Mouse (Mus musculus): ENCODE results near the gene Timmdc1. TPM values are rescaled to one million over a fixed set of nuclear protein-coding genes. Genes with fewer than 3 reads are reported as not detected.

Gene Timmdc1
- total and polyA plus RNA-seq, 2 experiments from 2014 or later, result 47.4 to 90.1 TPM

DNA sequence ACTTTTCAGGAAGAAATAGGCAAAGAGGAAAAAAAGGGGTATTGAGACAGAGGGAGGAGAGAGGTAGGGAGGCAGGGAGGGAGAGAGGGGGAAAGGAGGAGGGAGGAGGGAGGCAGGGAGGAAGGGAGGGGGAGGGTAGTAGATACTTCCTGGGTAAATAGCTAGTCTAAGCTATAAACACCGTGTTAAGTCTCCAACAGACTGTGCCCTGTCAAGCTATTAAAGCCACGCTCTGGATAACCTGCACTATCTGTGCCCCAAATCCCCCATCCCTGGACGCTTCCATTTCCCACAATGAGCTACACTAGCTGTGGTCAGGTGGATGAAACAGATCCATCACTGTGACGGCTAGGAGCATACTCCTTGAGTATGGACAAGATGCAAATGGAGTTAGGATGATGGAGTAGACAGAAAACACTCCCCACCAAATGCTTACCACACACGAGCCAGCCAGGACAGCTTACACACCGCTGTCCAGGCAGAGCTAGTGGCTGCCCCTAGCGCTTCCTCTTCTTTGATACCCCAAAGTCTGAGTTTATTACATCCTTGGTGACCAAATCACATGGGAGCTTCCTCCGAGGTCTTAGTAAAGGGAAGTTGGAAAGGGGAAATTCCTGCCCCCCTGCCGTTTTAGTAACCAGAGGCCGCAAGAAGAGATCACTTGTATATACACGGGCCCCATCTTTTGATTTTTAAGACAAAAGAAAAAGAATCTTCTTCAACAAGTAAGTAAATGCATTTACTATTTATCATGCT is 65.5 kb downstream of the Timmdc1 start:
- no peaks in the 10 kb centered on the region for H3K9me3 ChIP-seq (replicated peaks; ENCODE audit: control insufficient read depth, low read length)
- no peaks in the 10 kb centered on the region for H3K27me3 ChIP-seq (ENCODE audit: control insufficient read depth, insufficient read depth, low read length)
- TF ChIP-seq CTCF (IDR thresholded peaks at IDR 0.05; ENCODE audit: low read depth), result no peak
- TF ChIP-seq EP300 (IDR thresholded peaks at IDR 0.05; ENCODE audit: low read depth), result no peak
- H3K4me2 ChIP-seq (ENCODE audit: low read depth, low read length), result no peak overlapping the region
- no peak for DNase-seq (ENCODE audit: low spot score)
- no peak overlapping the region for H3K27ac ChIP-seq (ENCODE audit: low read depth)
- 58% methylated on average over 11 of the region's 11 CpGs for WGBS
- no peak for ATAC-seq (ENCODE audit: insufficient read depth, low read depth)
- H3K4me1 ChIP-seq (ENCODE audit: control insufficient read depth, insufficient read depth), result peaks cover 3% of the 10 kb centered on the region; the same call in 1 of the 2 replicates
- no peaks in the 10 kb centered on the region for H3K36me3 ChIP-seq (replicated peaks; ENCODE audit: control insufficient read depth, insufficient read depth, low read length)
- H3K9ac ChIP-seq (replicated peaks; ENCODE audit: low read depth, low read length), result no peak overlapping the region
- no peak overlapping the region for H3K4me3 ChIP-seq (ENCODE audit: low read depth, low read length)

DNA sequence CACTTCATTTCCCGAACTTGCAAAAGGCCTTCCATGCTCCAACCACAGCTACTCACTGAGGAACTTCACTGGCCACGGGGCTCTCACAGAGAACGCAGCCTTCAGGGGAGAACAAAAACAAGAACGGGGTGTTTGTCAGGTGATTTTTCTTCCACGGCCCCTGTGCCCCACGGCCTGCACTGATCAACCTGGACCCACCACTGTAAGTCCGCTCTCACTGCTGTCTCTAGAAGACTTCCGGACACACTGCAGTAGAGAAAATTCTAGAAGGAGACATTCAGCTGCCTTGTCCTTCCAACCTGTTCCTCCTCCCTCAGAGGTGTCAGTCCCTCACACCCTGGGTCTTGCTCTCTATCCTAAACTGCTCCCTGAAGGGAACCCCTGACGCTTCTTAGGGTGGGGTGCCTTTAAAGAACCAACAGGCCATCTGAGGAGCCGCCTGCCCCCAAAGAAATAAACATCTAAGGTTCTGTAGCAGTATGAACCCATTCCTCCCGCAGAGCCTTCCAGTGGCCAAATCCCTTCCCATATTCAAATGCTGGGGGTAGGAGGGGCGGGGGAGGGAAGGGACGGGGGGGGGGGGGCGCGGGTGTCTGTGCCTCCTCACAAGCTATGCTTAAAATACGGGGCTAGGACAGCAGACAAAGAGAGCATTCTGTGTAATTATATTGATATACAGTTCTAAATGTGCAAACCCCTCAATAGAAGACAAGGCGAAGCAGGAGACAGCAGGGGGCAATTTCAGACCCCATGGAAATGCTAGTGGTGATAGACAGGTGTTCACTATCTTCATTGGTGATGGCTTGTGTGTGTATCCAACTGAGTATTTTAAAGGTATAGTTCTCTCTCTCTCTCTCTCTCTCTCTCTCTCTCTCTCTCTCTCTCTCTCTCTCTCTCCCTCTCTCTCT is 66.7 kb downstream of the Timmdc1 start, which contains the start of gene Cd80:
Gene Cd80, plus strand, starts transcription at position 51 of the 908 bp plus-strand sequence.
- Histone ChIP-seq H3K36me3 (replicated peaks; ENCODE audit: control insufficient read depth, insufficient read depth, low read length) (no peaks in the 10 kb centered on the region), H3K4me1 (ENCODE audit: control insufficient read depth, insufficient read depth) (peaks cover 11% of the 10 kb centered on the region; the same call in 1 of the 2 replicates), H3K4me3 (ENCODE audit: low read depth, low read length) (no peak within 1 kb of the TSS), H3K27ac (ENCODE audit: low read depth) (no peak within 1 kb of the TSS), H3K9ac (replicated peaks; ENCODE audit: low read depth, low read length) (no peak within 1 kb of the TSS), H3K4me2 (ENCODE audit: low read depth, low read length) (no peak within 1 kb of the TSS), H3K27me3 (ENCODE audit: control insufficient read depth, insufficient read depth, low read length) (no peaks in the 10 kb centered on the region), H3K9me3 (replicated peaks; ENCODE audit: control insufficient read depth, low read length) (no peaks in the 10 kb centered on the region)
- DNase-seq (ENCODE audit: low spot score) (no peak), ATAC-seq (ENCODE audit: insufficient read depth, low read depth) (no peak)
- 62% methylated on average over 17 of the region's 17 CpGs for WGBS
- TF ChIP-seq EP300 (IDR thresholded peaks at IDR 0.05; ENCODE audit: low read depth), result no peak
- no peak for TF ChIP-seq CTCF (IDR thresholded peaks at IDR 0.05; ENCODE audit: low read depth)

DNA sequence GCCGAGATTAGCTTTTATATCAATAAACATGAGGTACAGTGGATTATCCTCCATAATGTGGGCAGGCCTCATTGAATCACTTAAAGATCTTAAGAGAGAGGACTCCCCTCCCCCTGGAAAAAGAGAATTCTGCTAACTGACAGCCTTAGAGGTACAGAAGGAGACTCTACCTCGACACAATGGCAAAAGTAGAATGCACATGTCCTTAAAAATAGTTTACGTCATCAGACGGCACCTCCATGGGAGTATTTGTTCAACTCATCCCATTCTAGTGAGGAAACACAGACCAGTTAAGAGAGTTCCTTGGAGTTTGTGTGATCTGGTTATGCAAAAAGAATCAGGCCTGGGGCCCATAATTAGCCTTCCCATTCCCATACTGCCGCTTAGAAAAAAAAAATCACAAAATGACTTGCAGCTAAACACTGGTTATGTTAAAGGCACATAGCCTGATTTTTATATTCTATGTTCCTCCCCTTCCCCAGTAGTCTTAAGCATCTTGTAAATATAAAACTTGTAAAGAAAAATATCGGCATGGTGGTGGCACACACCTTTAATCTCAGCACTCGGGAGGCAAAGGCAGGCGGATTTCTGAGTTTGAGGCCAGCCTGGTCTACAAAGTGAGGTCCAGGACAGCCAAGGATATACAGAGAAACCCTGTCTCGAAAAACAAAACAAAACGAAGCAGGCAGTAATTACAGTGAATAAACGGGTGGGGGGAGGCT is 67.8 kb downstream of the Timmdc1 start:
- peaks cover 11% of the 10 kb centered on the region; the same call in 1 of the 2 replicates for H3K4me1 ChIP-seq (ENCODE audit: control insufficient read depth, insufficient read depth)
- H3K27ac ChIP-seq (ENCODE audit: low read depth), result no peak overlapping the region
- no peak for TF ChIP-seq CTCF (IDR thresholded peaks at IDR 0.05; ENCODE audit: low read depth)
- TF ChIP-seq EP300 (IDR thresholded peaks at IDR 0.05; ENCODE audit: low read depth), result no peak
- no peak overlapping the region for H3K9ac ChIP-seq (replicated peaks; ENCODE audit: low read depth, low read length)
- no peaks in the 10 kb centered on the region for H3K9me3 ChIP-seq (replicated peaks; ENCODE audit: control insufficient read depth, low read length)
- ATAC-seq (ENCODE audit: insufficient read depth, low read depth) (no peak), DNase-seq (ENCODE audit: low spot score) (no peak)
- WGBS, result 72% methylated on average over 11 of the region's 11 CpGs
- no peaks in the 10 kb centered on the region for H3K27me3 ChIP-seq (ENCODE audit: control insufficient read depth, insufficient read depth, low read length)
- peaks cover 8% of the 10 kb centered on the region for H3K36me3 ChIP-seq (replicated peaks; ENCODE audit: control insufficient read depth, insufficient read depth, low read length)
- no peak overlapping the region for H3K4me3 ChIP-seq (ENCODE audit: low read depth, low read length)
- H3K4me2 ChIP-seq (ENCODE audit: low read depth, low read length), result no peak overlapping the region

DNA sequence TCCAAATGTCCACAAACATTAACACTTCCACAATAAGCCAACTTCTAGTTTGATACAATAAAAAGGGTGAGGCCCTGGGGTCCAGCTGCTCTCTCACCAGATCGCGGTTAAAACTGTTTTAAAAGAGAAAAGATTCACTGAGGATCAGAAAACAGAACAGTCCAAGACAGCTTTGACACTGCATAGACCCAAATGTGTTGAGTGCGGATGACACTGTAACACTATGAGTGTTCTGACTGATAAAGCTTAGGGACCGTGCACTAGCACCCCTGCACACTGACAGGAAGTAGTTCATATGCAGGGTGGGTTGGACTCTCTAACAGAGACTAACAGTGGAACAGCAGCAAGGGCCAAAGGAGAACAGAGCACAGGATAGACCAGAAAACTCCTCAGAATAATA is 68.5 kb downstream of the Timmdc1 start:
- H3K4me3 ChIP-seq (ENCODE audit: low read depth, low read length), result no peak overlapping the region
- H3K36me3 ChIP-seq (replicated peaks; ENCODE audit: control insufficient read depth, insufficient read depth, low read length), result peaks cover 13% of the 10 kb centered on the region
- no peaks in the 10 kb centered on the region for H3K9me3 ChIP-seq (replicated peaks; ENCODE audit: control insufficient read depth, low read length)
- H3K27ac ChIP-seq (ENCODE audit: low read depth), result no peak overlapping the region
- H3K4me2 ChIP-seq (ENCODE audit: low read depth, low read length), result no peak overlapping the region
- no peak overlapping the region for H3K9ac ChIP-seq (replicated peaks; ENCODE audit: low read depth, low read length)
- 85% methylated on average over 4 of the region's 4 CpGs for WGBS
- no peaks in the 10 kb centered on the region for H3K27me3 ChIP-seq (ENCODE audit: control insufficient read depth, insufficient read depth, low read length)
- peaks cover 11% of the 10 kb centered on the region; the same call in 1 of the 2 replicates for H3K4me1 ChIP-seq (ENCODE audit: control insufficient read depth, insufficient read depth)
- TF ChIP-seq CTCF (IDR thresholded peaks at IDR 0.05; ENCODE audit: low read depth) (no peak), EP300 (IDR thresholded peaks at IDR 0.05; ENCODE audit: low read depth) (no peak)
- ATAC-seq (ENCODE audit: insufficient read depth, low read depth) (no peak), DNase-seq (ENCODE audit: low spot score) (no peak)

DNA sequence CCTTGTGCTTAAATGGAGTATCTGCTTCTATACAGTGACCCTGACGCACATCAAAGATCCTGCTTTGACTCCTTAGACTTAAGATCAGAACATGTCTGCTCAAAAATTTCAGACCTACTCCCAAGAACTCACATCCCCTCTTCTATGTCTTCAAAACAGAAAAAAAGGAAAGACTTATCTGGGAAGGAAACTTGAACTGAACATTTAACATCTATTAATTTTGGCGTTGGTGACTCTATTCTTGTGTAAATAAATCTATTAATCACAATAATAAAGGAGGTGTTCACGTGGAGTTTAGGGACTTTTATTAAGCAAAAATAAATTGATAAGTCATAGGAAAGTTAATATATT is 69.3 kb downstream of the Timmdc1 start:
- TF ChIP-seq EP300 (IDR thresholded peaks at IDR 0.05; ENCODE audit: low read depth) (no peak), CTCF (IDR thresholded peaks at IDR 0.05; ENCODE audit: low read depth) (no peak)
- peak overlapping the region; percentile 76 for H3K9ac ChIP-seq (replicated peaks; ENCODE audit: low read depth, low read length)
- peak overlapping the region; percentile 74 for H3K4me3 ChIP-seq (ENCODE audit: low read depth, low read length)
- ATAC-seq (ENCODE audit: insufficient read depth, low read depth), result no peak
- 32% methylated on average over 3 of the region's 3 CpGs for WGBS
- no peak for DNase-seq (ENCODE audit: low spot score)
- peak overlapping the region; percentile 92 for H3K27ac ChIP-seq (ENCODE audit: low read depth)
- H3K9me3 ChIP-seq (replicated peaks; ENCODE audit: control insufficient read depth, low read length), result no peaks in the 10 kb centered on the region
- H3K4me1 ChIP-seq (ENCODE audit: control insufficient read depth, insufficient read depth), result peaks cover 11% of the 10 kb centered on the region; the same call in 1 of the 2 replicates
- H3K4me2 ChIP-seq (ENCODE audit: low read depth, low read length), result peak overlapping the region; percentile 92
- peaks cover 17% of the 10 kb centered on the region for H3K36me3 ChIP-seq (replicated peaks; ENCODE audit: control insufficient read depth, insufficient read depth, low read length)
- H3K27me3 ChIP-seq (ENCODE audit: control insufficient read depth, insufficient read depth, low read length), result no peaks in the 10 kb centered on the region

Measured in heart, postnatal 0 days (tissue).